Mouse (Mus musculus) adrenal gland, postnatal 0 days (tissue): ENCODE data around the gene Klk9. TPM values are rescaled to one million over a fixed set of nuclear protein-coding genes. Genes with fewer than 3 reads are reported as not detected.

Experiments
- polyA plus RNA-seq: library from polyadenylated mRNA; unstranded; fragments of >200 nt; fragmentation: Nextera tagmentation; extraction: Ambion mirVana; gene quantifications from 2 replicates; pipeline ENCODE4 v1.2.1, GENCODE M21; 2015

Gene Klk9
- 0.19 TPM in 1 of 2 replicates, not detected in the other for polyA plus RNA-seq

GRCm38 (mm10) chr7:43791591-43791990 lies at the start of gene Klk9:
Gene Klk9, plus strand, starts transcription at chr7:43791891.

DNA sequence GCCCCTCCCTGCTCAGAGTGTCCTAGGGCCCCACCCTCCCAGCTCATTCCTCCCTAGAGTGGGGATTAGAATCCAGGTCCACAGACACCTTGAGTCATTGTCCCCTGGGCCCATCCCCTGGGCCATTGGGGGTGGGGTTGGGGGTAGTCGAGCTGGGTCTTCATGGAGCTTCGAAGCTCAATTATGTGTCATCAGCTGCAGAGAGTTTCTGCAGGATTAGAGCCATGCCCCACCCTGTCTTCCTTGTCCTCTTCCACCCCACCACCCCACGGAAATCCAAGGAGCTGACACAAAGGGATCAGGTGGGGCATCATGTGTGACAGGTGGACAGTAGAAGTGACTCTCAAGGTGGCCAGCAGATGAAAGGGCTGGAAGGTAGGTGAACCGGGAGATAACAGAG lies 23.1 kb upstream of the Klk9 start, which contains the start of gene Klk12:
Gene Klk12 (plus strand): TSS at position 301 of the 400 bp plus-strand sequence.

GRCm38 (mm10) chr7:43774364-43774763 lies 17.3 kb upstream of the Klk9 start, which contains the start of gene Klk11:
Gene Klk11, plus strand, starts transcription at chr7:43774604.

DNA sequence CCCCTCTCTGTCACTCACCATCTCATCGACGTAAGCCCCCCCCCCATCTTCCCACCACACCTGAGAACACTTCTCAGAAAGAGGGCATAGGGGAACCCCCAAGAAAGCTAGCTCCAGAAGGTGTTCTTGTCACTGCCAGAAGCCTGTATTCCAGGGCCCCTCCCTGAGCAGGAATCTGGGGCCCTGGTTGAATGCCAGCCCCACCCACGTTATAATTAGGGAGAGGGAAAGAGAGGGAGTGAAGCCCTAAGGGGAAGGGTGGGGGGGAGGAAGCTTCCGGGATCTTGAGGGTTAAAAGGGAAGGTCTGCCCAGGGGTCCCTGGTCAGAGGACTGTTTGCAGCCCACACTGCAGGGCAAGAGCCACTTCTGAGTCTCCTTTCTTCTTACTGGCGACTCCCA lies 10.9 kb upstream of the Klk9 start, which contains the start of gene Klk10:
Gene Klk10 (plus strand): TSS at position 290 of the 400 bp plus-strand sequence.

DNA sequence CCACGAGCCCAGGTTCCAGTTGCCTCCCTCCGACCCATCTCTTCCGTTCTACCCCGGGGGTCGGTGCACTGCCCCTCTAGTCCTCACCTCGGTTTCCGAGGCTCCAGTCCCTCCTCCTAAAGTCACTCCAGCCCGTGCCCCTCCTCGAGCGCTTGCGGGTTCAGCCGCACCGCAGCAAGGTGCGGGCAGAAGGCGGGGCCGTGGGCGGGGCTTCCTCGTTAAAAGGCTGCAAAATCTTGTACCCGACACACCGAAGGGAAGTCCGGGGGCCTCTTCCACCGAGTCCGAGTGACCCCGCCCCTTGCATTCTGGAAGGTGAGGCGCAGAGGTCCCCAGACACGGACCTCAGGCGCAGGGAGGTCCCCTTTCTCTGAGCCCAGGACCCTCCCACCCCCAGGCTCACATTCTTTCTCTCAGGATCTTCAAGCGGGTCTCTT lies 5.7 kb downstream of the Klk9 start, which contains the start of gene Klk8:
Gene Klk8 (plus strand): TSS at position 245 of the 437 bp plus-strand sequence.

GRCm38 (mm10) chr7:43810994-43811393 lies 19.3 kb downstream of the Klk9 start, which contains the start of gene Klk7:
Gene Klk7, plus strand, starts transcription at chr7:43811294.

GRCm38 (mm10) chr7:43824199-43824598 lies 32.5 kb downstream of the Klk9 start, which contains the start of gene Klk6:
Gene Klk6, plus strand, starts transcription at chr7:43824499.

DNA sequence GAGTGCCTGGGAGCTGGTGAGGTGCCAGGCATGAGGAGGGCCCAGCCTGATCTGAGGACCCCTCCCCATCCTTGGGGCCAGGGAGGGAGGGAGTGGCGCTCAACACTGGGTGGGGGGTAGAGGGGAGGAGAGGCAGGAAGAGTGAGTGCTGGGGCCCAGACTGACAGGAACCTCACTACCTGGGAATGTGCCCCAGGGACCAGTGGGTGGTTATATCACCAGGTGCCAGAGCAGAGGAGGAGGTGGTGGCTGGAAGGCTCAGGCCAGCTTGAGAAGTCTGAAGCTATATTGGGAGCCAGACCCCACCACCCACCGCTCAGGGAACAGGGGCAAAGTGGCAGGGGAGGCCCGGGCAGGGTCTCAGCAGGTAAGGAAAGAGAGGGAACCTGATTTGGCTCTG lies 50.0 kb downstream of the Klk9 start, which contains the start of gene Klk5:
Gene Klk5 (plus strand): TSS at position 271 of the 400 bp plus-strand sequence.

Other genes starting within 250 kb of the Klk9 start
- 1.3 and 2.0 TPM in 2 replicates for gene Cd33, start 247.5 kb upstream of the Klk9 start, polyA plus RNA-seq
- 1.6 and 2.8 TPM in 2 replicates for gene Zfp658, start 229.6 kb upstream of the Klk9 start, polyA plus RNA-seq
- 7.7 and 9.8 TPM in 2 replicates for gene Zfp719, start 212.3 kb upstream of the Klk9 start, polyA plus RNA-seq
- not detected in 2 replicates for gene Zfp819, start 184.7 kb upstream of the Klk9 start, polyA plus RNA-seq
- gene Ceacam18, start 157.2 kb upstream of the Klk9 start, polyA plus RNA-seq: 0.28 TPM in 1 of 2 replicates, not detected in the other
- 1.3 and 1.4 TPM in 2 replicates for gene Siglece, start 131.7 kb upstream of the Klk9 start, polyA plus RNA-seq
- 6.4 and 8.3 TPM in 2 replicates for gene Ctu1, start 119.9 kb upstream of the Klk9 start, polyA plus RNA-seq
- gene Klk14, start 101.5 kb upstream of the Klk9 start, polyA plus RNA-seq: not detected in 2 replicates
- 0.23 TPM in 1 of 2 replicates, not detected in the other for gene Klk13, start 79.3 kb upstream of the Klk9 start, polyA plus RNA-seq
- gene Klk12, start 23.0 kb upstream of the Klk9 start, polyA plus RNA-seq: not detected in 2 replicates
- 0.14 and 0.38 TPM in 2 replicates for gene Klk11, start 17.3 kb upstream of the Klk9 start, polyA plus RNA-seq
- 2.2 and 3.9 TPM in 2 replicates for gene Klk10, start 10.9 kb upstream of the Klk9 start, polyA plus RNA-seq
- gene Klk8, start 5.7 kb downstream of the Klk9 start, polyA plus RNA-seq: 7.3 and 16.9 TPM in 2 replicates
- gene Klk7, start 19.4 kb downstream of the Klk9 start, polyA plus RNA-seq: 0.17 TPM in 1 of 2 replicates, not detected in the other
- not detected in 2 replicates for gene Klk6, start 32.6 kb downstream of the Klk9 start, polyA plus RNA-seq
- gene Klk5, start 50.1 kb downstream of the Klk9 start, polyA plus RNA-seq: not detected in 2 replicates
- gene Klk4, start 89.3 kb downstream of the Klk9 start, polyA plus RNA-seq: not detected in 2 replicates
- gene Klk15, start 141.8 kb downstream of the Klk9 start, polyA plus RNA-seq: not detected in 2 replicates
- not detected in 2 replicates for gene Klk1b8, start 158.8 kb downstream of the Klk9 start, polyA plus RNA-seq
- not detected in 2 replicates for gene Klk1b1, start 174.9 kb downstream of the Klk9 start, polyA plus RNA-seq
- not detected in 2 replicates for gene Klk1b9, start 184.2 kb downstream of the Klk9 start, polyA plus RNA-seq
- not detected in 2 replicates for gene Klk1b11, start 204.0 kb downstream of the Klk9 start, polyA plus RNA-seq
- gene Klk1b26, start 220.3 kb downstream of the Klk9 start, polyA plus RNA-seq: not detected in 2 replicates